Mouse (Mus musculus) intestine, embryonic 16.5 days (tissue): ENCODE measurements around the gene Gfpt2. TPM values are rescaled to one million over a fixed set of nuclear protein-coding genes. Genes with fewer than 3 reads are reported as not detected.
A peak's percentile ranks its signal among the peaks of the same experiment; 100 is the strongest.

Experiments used
- ATAC-seq: fragments of 200-750 bp; cut with Nextera tagmentation; 2 replicates; pipeline ENCODE4 v1.8.0; 2017; ENCODE audit warnings: moderate TSS enrichment, moderate library complexity
- H3K27ac ChIP-seq: fragments of 300-500 bp; sonication (generic); 2 replicates; pipeline ENCODE4 v1.5.1; 2014; ENCODE audit warnings: mild to moderate bottlenecking, low read length
- H3K27me3 ChIP-seq: fragments of 300-500 bp; sonication (generic); replicated peaks from 2 replicates; pipeline ENCODE4 v1.6.1; 2014; ENCODE audit warnings: low read length, control low read depth, mixed read lengths; ENCODE audit not compliant: control insufficient read depth, insufficient read depth
- H3K36me3 ChIP-seq: fragments of 300-500 bp; sonication (generic); 2 replicates; pipeline ENCODE4 v1.6.1; 2014; ENCODE audit warnings: low read length, control low read depth; ENCODE audit not compliant: control insufficient read depth, insufficient read depth
- H3K4me1 ChIP-seq: fragments of 300-500 bp; sonication (generic); 2 replicates; pipeline ENCODE4 v1.6.1; 2014; ENCODE audit warnings: low read length, control low read depth, mixed read lengths; ENCODE audit not compliant: control insufficient read depth, insufficient read depth
- H3K4me2 ChIP-seq: fragments of 300-500 bp; sonication (generic); 2 replicates; pipeline ENCODE4 v1.6.1; 2014; ENCODE audit warnings: low read depth, low read length, control low read depth
- H3K4me3 ChIP-seq: fragments of 300-500 bp; sonication (generic); 2 replicates; pipeline ENCODE4 v1.5.1; 2014; ENCODE audit warnings: mild to moderate bottlenecking, low read length
- H3K9ac ChIP-seq: fragments of 300-500 bp; sonication (generic); 2 replicates; pipeline ENCODE4 v1.6.1; 2014; ENCODE audit warnings: low read depth, low read length
- H3K9me3 ChIP-seq: fragments of 300-500 bp; sonication (generic); 2 replicates; pipeline ENCODE4 v1.6.1; 2016; ENCODE audit warnings: low read length, control low read depth; ENCODE audit not compliant: control insufficient read depth
- WGBS: fragments of 180-500 bp; shearing (Covaris S2); extraction: QIAGEN DNeasy Blood & Tissue Kit; methylation state at CpG from one replicate; pipeline ENCODE4 v1.1.7; 2014; 5-methylcytosine and 5-hydroxymethylcytosine counted together
- polyA plus RNA-seq: library from polyadenylated mRNA; unstranded; fragments of >200 nt; fragmentation: Nextera tagmentation; extraction: Ambion mirVana; gene quantifications from 2 replicates; pipeline ENCODE4 v1.2.1, GENCODE M21; 2015

Gene Gfpt2
- 5.8 and 6.4 TPM in 2 replicates for polyA plus RNA-seq

- Histone ChIP-seq H3K4me2 (peak within 1 kb of the TSS; percentile 95), H3K27me3 (no peaks in the 10 kb centered on the region), H3K36me3 (no peaks in the 10 kb centered on the region), H3K4me3 (peak within 1 kb of the TSS; percentile 61), H3K4me1 (peaks cover 11% of the 10 kb centered on the region), H3K9ac (peak within 1 kb of the TSS; percentile 79), H3K9me3 (no peaks in the 10 kb centered on the region), H3K27ac (no peak within 1 kb of the TSS)
- WGBS, result 1% methylated on average over 25 of the region's 25 CpGs
- ATAC-seq, result peak; percentile 96
Measured at GRCm38 (mm10) chr11:49793619-49794341, at the start of gene Gfpt2. Gene Gfpt2, plus strand, starts transcription at chr11:49794178.

GRCm38 (mm10) chr11:49744981-49745380 lies 49.0 kb upstream of the Gfpt2 start:
- Histone ChIP-seq H3K36me3 (no peaks in the 10 kb centered on the region), H3K4me1 (no peaks in the 10 kb centered on the region), H3K9me3 (no peaks in the 10 kb centered on the region), H3K4me3 (no peak overlapping the region), H3K27me3 (no peaks in the 10 kb centered on the region), H3K9ac (no peak overlapping the region), H3K4me2 (no peak overlapping the region), H3K27ac (no peak overlapping the region)
- ATAC-seq, result no peak

- ATAC-seq, result no peak
- no peaks in the 10 kb centered on the region for H3K27me3 ChIP-seq
- H3K4me2 ChIP-seq, result no peak overlapping the region
- H3K4me1 ChIP-seq, result no peaks in the 10 kb centered on the region
- no peaks in the 10 kb centered on the region for H3K36me3 ChIP-seq
- WGBS, result 77% methylated on average over 3 of the region's 3 CpGs
- H3K9me3 ChIP-seq, result no peaks in the 10 kb centered on the region
- no peak overlapping the region for H3K4me3 ChIP-seq
- H3K9ac ChIP-seq, result no peak overlapping the region
- H3K27ac ChIP-seq, result no peak overlapping the region
Measured at GRCm38 (mm10) chr11:49745839-49746238, 48.1 kb upstream of the Gfpt2 start.

GRCm38 (mm10) chr11:49746756-49747155 lies 47.2 kb upstream of the Gfpt2 start:
- Histone ChIP-seq H3K9me3 (no peaks in the 10 kb centered on the region), H3K9ac (no peak overlapping the region), H3K4me2 (no peak overlapping the region)

GRCm38 (mm10) chr11:49754958-49755665 lies 38.9 kb upstream of the Gfpt2 start:
- peak; percentile 51 for ATAC-seq
- Histone ChIP-seq H3K27me3 (no peaks in the 10 kb centered on the region), H3K4me3 (no peak overlapping the region; the same call in 1 of the 2 replicates), H3K4me2 (peak overlapping the region; percentile 12; the same call in 1 of the 2 replicates), H3K36me3 (no peaks in the 10 kb centered on the region), H3K9ac (peak overlapping the region; percentile 37; the same call in 1 of the 2 replicates), H3K9me3 (no peaks in the 10 kb centered on the region), H3K27ac (peak overlapping the region; percentile 51), H3K4me1 (peaks cover 11% of the 10 kb centered on the region)
- WGBS, result 34% methylated on average over 12 of the region's 12 CpGs

More at GRCm38 (mm10) chr11:49746756-49747155, 47.2 kb upstream of the Gfpt2 start:
- no peak overlapping the region for H3K27ac ChIP-seq
- ATAC-seq, result no peak
- H3K4me3 ChIP-seq, result no peak overlapping the region
- H3K27me3 ChIP-seq, result no peaks in the 10 kb centered on the region
- H3K4me1 ChIP-seq, result no peaks in the 10 kb centered on the region
- 97% methylated on average over 1 of the region's 1 CpGs for WGBS
- no peaks in the 10 kb centered on the region for H3K36me3 ChIP-seq

- H3K9me3 ChIP-seq, result no peaks in the 10 kb centered on the region
- ATAC-seq, result no peak
- no peak overlapping the region for H3K27ac ChIP-seq
- no peaks in the 10 kb centered on the region for H3K36me3 ChIP-seq
- no peaks in the 10 kb centered on the region for H3K27me3 ChIP-seq
- WGBS, result 89% methylated on average over 3 of the region's 3 CpGs
- no peak overlapping the region for H3K4me3 ChIP-seq
- H3K4me2 ChIP-seq, result no peak overlapping the region
- peaks cover 11% of the 10 kb centered on the region for H3K4me1 ChIP-seq
- no peak overlapping the region for H3K9ac ChIP-seq
Measured at GRCm38 (mm10) chr11:49758096-49758495, 35.9 kb upstream of the Gfpt2 start.

GRCm38 (mm10) chr11:49761130-49761529 lies 32.8 kb upstream of the Gfpt2 start:
- ATAC-seq, result no peak
- peaks cover 9% of the 10 kb centered on the region for H3K4me1 ChIP-seq
- H3K4me2 ChIP-seq, result no peak overlapping the region
- no peaks in the 10 kb centered on the region for H3K36me3 ChIP-seq
- H3K9me3 ChIP-seq, result no peaks in the 10 kb centered on the region
- no peak overlapping the region for H3K4me3 ChIP-seq
- no peak overlapping the region for H3K9ac ChIP-seq
- no peaks in the 10 kb centered on the region for H3K27me3 ChIP-seq
- H3K27ac ChIP-seq, result no peak overlapping the region
- 85% methylated on average over 5 of the region's 5 CpGs for WGBS

- H3K4me2 ChIP-seq, result no peak overlapping the region
- H3K27me3 ChIP-seq, result no peaks in the 10 kb centered on the region
- no peak overlapping the region for H3K9ac ChIP-seq
- peak overlapping the region; percentile 31 for H3K27ac ChIP-seq
- peaks cover 9% of the 10 kb centered on the region for H3K4me1 ChIP-seq
- H3K4me3 ChIP-seq, result no peak overlapping the region
- no peaks in the 10 kb centered on the region for H3K36me3 ChIP-seq
- H3K9me3 ChIP-seq, result no peaks in the 10 kb centered on the region
- no peak for ATAC-seq
Measured at GRCm38 (mm10) chr11:49763555-49763954, 30.4 kb upstream of the Gfpt2 start.

- WGBS, result 51% methylated on average over 4 of the region's 4 CpGs
- 0 out of 2 replicates have a peak, but pooled peaks have one; percentile 21 for ATAC-seq
- H3K27ac ChIP-seq, result peak overlapping the region; percentile 26; the same call in 1 of the 2 replicates
- no peak overlapping the region for H3K4me2 ChIP-seq
- H3K27me3 ChIP-seq, result no peaks in the 10 kb centered on the region
- peaks cover 9% of the 10 kb centered on the region for H3K4me1 ChIP-seq
- no peak overlapping the region for H3K4me3 ChIP-seq
- no peaks in the 10 kb centered on the region for H3K36me3 ChIP-seq
- no peak overlapping the region for H3K9ac ChIP-seq
- H3K9me3 ChIP-seq, result no peaks in the 10 kb centered on the region
Measured at GRCm38 (mm10) chr11:49764023-49764422, 30.0 kb upstream of the Gfpt2 start.
